Mouse (Mus musculus) frontal cortex, adult (tissue): Measurements from ENCODE around the gene Sqor.
A peak's percentile ranks its signal among the peaks of the same experiment; 100 is the strongest.

ENCODE experiments used
- ATAC-seq: cut with Nextera tagmentation; 2 replicates; pipeline ENCODE4 v1.9.2; 2017; ENCODE audit warnings: mild to moderate bottlenecking, moderate library complexity, mixed read lengths; ENCODE audit not compliant: low TSS enrichment

Gene Sqor

DNA sequence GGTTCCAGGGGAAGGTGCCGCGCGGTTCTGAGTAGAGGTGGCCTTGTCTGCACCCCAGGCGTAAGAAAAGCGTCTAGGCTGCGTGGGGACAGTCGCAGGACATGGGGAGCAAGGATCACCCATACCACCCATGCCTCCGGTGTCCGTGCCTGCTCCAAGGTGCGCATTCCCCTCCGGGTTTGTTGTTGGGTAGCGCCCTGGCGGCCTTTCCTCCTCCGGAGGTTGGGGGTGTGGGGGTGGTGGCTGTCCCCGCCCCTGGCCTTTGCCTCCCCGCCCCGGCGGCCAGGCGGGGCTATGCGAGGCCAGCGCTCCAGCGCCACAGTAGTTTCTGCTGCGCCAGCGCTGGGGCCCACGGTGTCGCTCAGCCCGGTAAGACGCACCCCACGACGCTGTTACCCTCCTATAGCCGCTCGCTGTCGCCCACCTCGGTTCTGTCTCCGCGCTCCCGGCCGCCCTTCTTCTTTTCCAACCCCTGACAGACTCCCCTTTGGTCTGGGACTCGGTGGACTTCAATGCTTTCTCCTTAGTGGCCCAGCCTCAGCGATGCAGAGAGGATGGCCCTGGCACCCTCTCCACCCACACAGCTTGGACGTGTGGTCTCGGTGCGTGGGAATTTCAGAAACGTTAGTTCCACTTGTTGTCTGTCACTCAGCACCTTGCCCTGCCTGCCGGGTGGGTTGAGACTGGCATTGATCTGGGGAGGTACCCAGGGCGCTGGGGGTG lies at the start of gene Sqor:
Gene Sqor, plus strand, starts transcription at position 167 of the 723 bp plus-strand sequence.
- peak; percentile 77 for ATAC-seq

DNA sequence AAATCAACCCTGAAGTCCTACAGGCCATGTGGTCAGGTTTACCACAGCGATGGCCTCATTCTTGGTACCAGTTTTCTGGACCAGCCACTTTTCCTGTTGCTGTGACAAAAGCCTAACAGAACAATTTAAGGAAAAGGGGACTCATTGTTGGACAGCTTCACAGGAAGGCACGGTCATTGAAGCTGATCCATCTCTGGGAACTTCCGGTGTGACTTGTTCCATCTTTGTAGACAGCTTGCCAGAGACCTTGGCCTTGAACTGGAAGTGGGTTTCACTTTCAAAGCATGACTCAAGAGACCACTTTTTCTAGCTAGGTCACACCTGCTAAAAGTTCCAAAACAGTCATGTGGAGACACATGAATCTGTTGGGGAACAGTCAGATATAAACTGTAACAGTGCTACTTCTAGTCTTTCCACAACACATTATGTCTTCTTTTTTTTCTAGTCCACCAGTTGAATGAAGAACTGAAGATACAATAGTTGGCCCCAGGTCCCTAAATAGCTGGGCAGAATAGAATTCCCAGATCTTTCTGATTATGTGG lies 48.7 kb upstream of the Sqor start:
- no peak for ATAC-seq

GRCm38 (mm10) chr2:122719232-122719631 lies 45.8 kb upstream of the Sqor start:
- ATAC-seq = no peak

GRCm38 (mm10) chr2:122720564-122720963 lies 44.5 kb upstream of the Sqor start:
- ATAC-seq = peak; percentile 88

- ATAC-seq = no peak
These were observed 39.4 kb upstream of the Sqor start for GRCm38 (mm10) chr2:122725604-122726003.

GRCm38 (mm10) chr2:122731456-122731855 lies 33.6 kb upstream of the Sqor start:
- ATAC-seq = no peak

DNA sequence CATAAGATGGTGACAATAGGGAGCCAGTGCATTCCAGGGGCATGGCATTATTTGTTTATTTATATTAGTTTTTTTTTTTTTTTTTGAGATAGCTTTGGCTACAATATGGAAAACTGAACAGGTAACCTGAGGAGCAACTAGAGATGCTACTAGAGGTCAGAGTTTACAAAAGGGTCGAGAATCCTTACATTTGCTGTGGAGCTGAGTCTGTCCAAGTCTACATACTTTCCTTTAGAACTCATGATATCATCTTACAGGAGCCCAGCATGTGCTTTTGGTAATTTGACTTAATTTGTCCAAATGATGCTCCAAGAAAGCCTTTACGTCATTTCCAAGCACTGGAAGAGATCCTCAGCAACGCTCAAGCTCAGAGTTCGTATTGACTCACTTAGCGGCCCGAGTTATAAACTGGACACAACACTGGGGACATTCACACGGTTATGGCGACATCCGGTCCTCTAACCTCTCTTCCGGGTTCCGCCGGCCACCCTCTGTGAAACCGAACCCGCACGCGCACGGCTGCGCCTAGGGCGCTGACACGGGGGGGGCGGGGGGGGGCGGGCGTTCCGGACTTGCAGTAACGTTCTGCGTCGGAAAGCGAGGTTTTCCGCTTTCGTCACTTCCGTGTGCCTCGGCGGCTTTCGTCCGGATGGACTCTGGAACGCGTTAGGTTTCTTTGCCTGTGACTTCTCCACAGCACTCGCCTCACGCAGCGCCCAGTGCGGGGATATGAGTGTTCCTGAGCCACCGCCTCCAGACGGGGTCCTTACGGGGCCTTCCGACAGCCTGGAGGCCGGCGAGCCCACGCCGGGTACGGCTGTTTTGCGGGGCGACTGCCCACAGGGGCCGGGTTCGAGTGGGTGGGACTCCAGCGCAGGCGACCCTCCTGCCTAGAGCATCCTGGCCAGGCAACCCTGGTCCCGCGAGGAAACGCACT lies 26.9 kb upstream of the Sqor start, which contains the start of gene Bloc1s6:
Gene Bloc1s6, plus strand, starts transcription at position 610 of the 937 bp plus-strand sequence.
- ATAC-seq = peak; percentile 97

- ATAC-seq = 0 out of 2 replicates have a peak, but pooled peaks have one; percentile 8
These were observed 26.0 kb upstream of the Sqor start for GRCm38 (mm10) chr2:122739023-122739422.

DNA sequence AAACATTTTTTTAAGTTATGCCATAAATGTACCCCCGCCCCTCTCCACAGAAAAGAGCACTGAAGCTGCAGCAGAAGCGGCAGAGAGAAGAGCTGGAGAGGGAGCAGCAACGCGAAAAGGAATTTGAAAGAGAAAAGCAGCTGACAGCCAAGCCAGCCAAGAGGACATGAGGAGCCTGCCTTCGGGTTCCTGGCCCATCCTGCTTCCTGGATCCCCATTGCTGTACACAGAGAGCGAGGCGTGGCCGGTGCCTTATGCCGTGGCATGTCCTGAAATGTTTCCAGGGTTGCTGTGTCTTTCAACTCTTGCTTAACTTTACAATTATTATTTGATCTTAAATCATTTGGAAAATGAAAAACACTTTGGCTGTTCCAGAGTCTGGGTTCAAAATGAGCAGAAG lies 18.6 kb upstream of the Sqor start:
- no peak for ATAC-seq

- peak; percentile 85 for ATAC-seq
These were observed 11.2 kb upstream of the Sqor start for GRCm38 (mm10) chr2:122753739-122754343.

DNA sequence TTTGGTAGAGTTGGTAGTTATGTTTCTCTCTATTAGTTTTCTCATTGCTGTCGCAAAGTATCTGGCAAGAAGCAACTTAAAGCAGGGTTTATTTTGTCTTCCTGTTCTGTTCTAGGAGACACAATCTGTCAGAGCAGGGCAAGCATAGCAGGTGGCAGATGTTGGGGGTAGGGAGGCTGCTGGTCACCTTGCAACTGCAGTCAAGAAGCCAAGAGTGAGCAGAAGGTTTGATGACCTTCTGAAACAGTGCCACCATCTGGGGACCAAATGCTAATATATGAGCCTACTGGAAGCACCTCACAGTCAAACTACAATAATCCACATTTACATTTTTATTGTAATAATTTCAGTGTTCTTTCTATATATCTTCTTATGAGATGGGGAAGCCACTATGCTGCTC lies 5.2 kb upstream of the Sqor start:
- ATAC-seq = no peak

DNA sequence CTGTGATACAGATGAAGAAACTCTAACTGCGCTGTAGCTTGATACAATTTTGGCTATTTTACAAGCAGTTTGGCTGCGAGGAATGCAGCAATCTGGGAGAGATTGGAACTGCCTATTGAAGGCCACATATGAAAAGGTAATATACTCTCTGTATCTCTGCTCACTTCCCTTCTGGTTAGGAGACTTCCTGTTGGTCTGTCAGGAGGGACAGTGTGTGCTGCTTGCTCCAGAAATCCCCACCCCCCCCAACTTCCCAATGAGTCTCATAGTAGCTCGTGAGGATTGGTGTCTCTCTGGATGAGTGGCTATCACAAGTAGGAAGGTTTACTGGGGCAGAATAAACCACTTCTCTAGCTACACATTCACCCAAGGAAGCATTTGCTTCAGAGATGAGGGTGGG lies 2.0 kb upstream of the Sqor start:
- no peak for ATAC-seq

DNA sequence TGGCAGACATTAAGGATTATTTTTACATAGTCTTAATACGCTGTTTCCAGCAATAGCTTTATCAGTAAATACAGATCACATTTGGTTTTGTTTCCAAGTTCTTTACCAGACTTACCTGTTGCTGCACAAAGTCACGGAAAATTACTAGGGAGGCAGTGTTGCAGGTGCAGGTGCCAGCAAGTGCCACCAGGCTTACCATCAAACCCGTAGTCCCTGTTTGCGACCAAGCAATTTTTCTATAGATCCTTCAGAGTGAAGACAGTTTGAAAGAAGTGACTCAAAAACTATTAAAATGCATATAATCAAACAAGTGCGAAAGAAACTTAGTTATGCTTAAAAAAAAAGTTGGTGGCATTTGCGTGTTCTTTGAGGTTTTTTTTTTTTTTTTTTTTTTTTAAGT lies 511 bp upstream of the Sqor start:
- ATAC-seq = no peak

DNA sequence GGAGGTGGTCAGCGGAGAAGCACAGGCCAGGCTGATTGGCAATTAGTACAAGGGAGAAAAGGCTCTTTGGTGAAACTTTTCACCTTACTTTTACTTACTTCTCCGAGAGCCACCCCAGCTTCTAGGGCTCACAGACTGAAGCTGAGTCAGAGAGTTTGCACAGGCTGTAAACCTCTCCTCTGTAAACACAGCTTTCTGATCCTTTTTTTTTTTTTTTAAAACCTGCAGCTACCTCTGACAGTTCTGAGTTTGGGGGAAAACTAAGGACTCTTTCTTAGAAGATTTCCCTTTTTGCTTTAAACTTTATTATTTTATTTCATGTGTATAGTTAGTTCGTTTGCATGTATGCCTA lies 733 bp downstream of the Sqor start:
- ATAC-seq = peak; percentile 23; the same call in 1 of the 2 replicates

GRCm38 (mm10) chr2:122771002-122771401 lies 6.0 kb downstream of the Sqor start:
- no peak for ATAC-seq

GRCm38 (mm10) chr2:122772899-122773298 lies 7.9 kb downstream of the Sqor start:
- no peak for ATAC-seq

GRCm38 (mm10) chr2:122775491-122775890 lies 10.5 kb downstream of the Sqor start:
- ATAC-seq = no peak

DNA sequence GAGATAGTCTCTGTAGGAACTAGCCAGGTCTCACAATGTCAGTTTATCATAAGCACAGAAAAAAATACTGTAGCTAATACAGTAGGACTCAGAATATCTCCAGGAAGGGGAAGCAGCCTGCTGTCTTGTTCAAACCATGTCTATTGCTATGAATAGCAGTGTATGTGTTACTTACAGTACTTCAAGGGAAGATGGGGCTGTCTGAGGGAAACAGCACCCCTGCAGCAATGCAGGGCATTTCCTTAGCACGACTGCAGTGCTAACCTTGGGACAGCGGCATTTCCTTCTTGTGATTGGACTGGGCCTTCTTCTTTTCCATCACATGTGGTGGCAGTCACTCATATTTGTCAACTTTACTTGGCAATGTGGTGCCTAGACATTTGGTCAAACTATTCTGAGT lies 11.8 kb downstream of the Sqor start:
- ATAC-seq = peak; percentile 83

- no peak for ATAC-seq
These were observed 14.9 kb downstream of the Sqor start for GRCm38 (mm10) chr2:122779967-122780366.

- no peak for ATAC-seq
These were observed 15.4 kb downstream of the Sqor start for GRCm38 (mm10) chr2:122780447-122780846.

DNA sequence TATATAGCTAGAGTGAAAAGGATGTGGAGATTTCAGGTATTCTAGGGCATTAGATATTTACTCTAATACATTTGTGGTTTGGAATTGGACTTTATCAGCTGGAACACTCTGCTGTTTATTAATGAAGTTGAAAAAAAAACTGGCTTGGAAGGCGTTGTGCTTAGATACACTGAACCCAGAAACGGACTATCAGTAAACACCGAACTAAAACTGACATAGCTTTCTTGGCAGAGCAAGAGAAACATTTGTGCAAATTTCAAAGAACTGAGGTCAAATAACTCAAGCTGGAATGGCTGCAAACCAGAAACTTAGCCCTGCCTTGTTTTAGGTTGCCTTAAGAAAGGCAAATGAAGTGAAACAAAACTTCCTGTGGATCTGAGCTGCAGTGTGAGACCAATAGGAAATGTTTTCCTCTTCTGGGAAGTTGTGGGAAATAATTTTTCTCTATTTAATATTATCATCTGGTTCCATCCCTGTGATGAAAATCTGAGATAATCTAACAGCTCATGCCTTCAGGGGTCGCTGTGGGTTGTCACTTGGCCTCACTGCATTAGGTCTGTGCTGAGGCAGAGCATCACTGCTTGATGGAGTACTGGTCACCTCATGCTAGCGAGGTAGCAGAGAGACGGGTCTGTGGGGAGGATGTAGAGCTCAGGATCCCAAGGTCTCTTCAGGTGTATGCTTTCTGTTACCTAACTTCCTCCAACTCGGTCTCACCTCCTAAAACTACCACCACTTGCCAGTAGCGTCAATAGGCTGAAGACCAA lies 16.7 kb downstream of the Sqor start:
- ATAC-seq = no peak
